Mouse (Mus musculus): ENCODE data around the gene Csdc2. TPM values are rescaled to one million over a fixed set of nuclear protein-coding genes. Genes with fewer than 3 reads are reported as not detected.

Gene Csdc2
- polyA plus RNA-seq, 1 experiment, result 0.80 TPM

GRCm38 (mm10) chr15:81951159-81951558, 14.6 kb downstream of the Csdc2 start:
- Histone ChIP-seq H3K4me1 (ENCODE audit: control insufficient read depth, insufficient read depth, low read length) (no peaks in the 10 kb centered on the region), H3K27ac (ENCODE audit: control insufficient read depth, insufficient read depth, low read depth, low read length, poor library complexity) (no peak overlapping the region), H3K4me3 (replicated peaks; ENCODE audit: control insufficient read depth, low read depth, low read length) (no peak overlapping the region)
- 89% methylated on average over 9 of the region's 9 CpGs for WGBS
- TF ChIP-seq POLR2A (IDR thresholded peaks at IDR 0.05; ENCODE audit: borderline replicate concordance, control insufficient read depth, low read depth, low read length) (no peak), CTCF (IDR thresholded peaks at IDR 0.05; ENCODE audit: control insufficient read depth, insufficient read depth, low read length) (no peak)

DNA sequence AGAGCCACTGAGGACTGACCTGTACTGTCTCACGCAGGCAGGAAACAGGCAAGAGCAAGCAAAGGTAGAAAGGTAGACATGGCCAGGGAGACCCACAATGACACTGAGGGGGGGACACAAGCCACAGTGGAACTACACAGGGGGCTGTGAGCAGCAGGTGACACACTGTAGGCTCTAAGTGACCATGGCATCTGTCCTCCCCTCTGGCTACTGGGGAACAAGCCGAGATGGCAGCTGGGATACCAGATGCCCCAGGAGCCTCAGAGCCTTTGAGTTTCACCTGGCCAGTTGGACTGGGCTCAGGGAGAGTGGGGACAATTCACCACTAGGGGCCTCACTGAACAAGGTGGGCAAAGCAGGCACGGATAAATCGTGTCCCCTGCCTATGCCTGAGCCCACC, 15.8 kb downstream of the Csdc2 start:
- Histone ChIP-seq H3K4me1 (ENCODE audit: control insufficient read depth, insufficient read depth, low read length) (no peaks in the 10 kb centered on the region), H3K27ac (ENCODE audit: control insufficient read depth, insufficient read depth, low read depth, low read length, poor library complexity) (no peak overlapping the region), H3K4me3 (replicated peaks; ENCODE audit: control insufficient read depth, low read depth, low read length) (no peak overlapping the region)
- 91% methylated on average over 4 of the region's 4 CpGs for WGBS
- TF ChIP-seq CTCF (IDR thresholded peaks at IDR 0.05; ENCODE audit: control insufficient read depth, insufficient read depth, low read length) (no peak), POLR2A (IDR thresholded peaks at IDR 0.05; ENCODE audit: borderline replicate concordance, control insufficient read depth, low read depth, low read length) (no peak)

- WGBS, result 88% methylated on average over 9 of the region's 9 CpGs
- no peak for TF ChIP-seq CTCF (IDR thresholded peaks at IDR 0.05; ENCODE audit: control insufficient read depth, insufficient read depth, low read length)
- no peak for TF ChIP-seq POLR2A (IDR thresholded peaks at IDR 0.05; ENCODE audit: borderline replicate concordance, control insufficient read depth, low read depth, low read length)
- peak overlapping the region; percentile 23; the same call in 1 of the 2 replicates for H3K27ac ChIP-seq (ENCODE audit: control insufficient read depth, insufficient read depth, low read depth, low read length, poor library complexity)
- no peak overlapping the region for H3K4me3 ChIP-seq (replicated peaks; ENCODE audit: control insufficient read depth, low read depth, low read length)
- no peaks in the 10 kb centered on the region for H3K4me1 ChIP-seq (ENCODE audit: control insufficient read depth, insufficient read depth, low read length)
These were observed 17.6 kb downstream of the Csdc2 start for GRCm38 (mm10) chr15:81954151-81954583.

DNA sequence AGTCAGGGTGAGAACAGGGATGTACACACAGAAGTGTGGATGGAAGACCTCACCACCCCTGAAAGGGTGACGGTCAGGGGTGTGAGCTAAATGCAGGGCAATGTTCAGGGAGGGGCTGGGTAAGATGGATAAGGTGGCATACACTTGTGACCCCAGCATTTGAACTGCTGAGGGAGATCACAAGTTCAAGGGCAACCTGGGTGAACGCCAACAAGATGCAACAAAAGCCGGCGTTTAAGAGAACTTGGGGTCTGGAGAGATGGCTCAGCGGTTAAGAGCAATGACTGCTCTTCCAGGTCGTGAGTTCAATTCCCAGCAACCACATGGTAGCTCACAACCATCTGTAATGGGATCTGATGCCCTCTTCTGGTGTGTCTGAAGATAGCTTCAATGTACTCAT, 18.2 kb downstream of the Csdc2 start:
- TF ChIP-seq POLR2A (IDR thresholded peaks at IDR 0.05; ENCODE audit: borderline replicate concordance, control insufficient read depth, low read depth, low read length) (no peak), CTCF (IDR thresholded peaks at IDR 0.05; ENCODE audit: control insufficient read depth, insufficient read depth, low read length) (no peak)
- Histone ChIP-seq H3K27ac (ENCODE audit: control insufficient read depth, insufficient read depth, low read depth, low read length, poor library complexity) (peak overlapping the region; percentile 23; the same call in 1 of the 2 replicates), H3K4me3 (replicated peaks; ENCODE audit: control insufficient read depth, low read depth, low read length) (no peak overlapping the region), H3K4me1 (ENCODE audit: control insufficient read depth, insufficient read depth, low read length) (no peaks in the 10 kb centered on the region)
- 88% methylated on average over 6 of the region's 6 CpGs for WGBS

- TF ChIP-seq CTCF (IDR thresholded peaks at IDR 0.05; ENCODE audit: control insufficient read depth, insufficient read depth, low read length) (no peak), POLR2A (IDR thresholded peaks at IDR 0.05; ENCODE audit: borderline replicate concordance, control insufficient read depth, low read depth, low read length) (no peak)
- 95% methylated on average over 15 of the region's 15 CpGs for whole genome bisulfite sequencing
- Histone ChIP-seq H3K4me1 (ENCODE audit: control insufficient read depth, insufficient read depth, low read length) (no peaks in the 10 kb centered on the region), H3K4me3 (replicated peaks; ENCODE audit: control insufficient read depth, low read depth, low read length) (no peak overlapping the region), H3K27ac (ENCODE audit: control insufficient read depth, insufficient read depth, low read depth, low read length, poor library complexity) (no peak overlapping the region)
These were observed 18.9 kb downstream of the Csdc2 start for GRCm38 (mm10) chr15:81955414-81955813.

DNA sequence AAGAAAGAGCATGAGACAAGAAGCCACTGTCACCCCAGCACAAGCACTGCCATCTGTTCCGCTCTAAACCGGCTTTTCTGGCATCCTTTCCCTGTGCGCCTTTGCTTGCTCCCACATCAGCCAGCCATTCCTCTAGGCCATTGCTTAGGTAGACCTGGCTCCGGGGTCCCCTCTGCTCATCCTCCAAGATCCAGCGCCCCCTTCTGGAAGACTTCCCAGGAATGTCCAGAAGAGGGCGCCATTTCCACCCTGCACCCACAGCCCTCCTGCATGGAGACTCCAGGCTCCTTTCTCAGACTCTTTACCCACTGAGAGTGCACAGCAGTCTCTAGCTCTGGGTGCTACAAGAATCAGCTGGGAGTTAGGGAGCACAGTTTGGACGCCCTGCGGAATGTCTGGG, 19.9 kb downstream of the Csdc2 start:
- H3K4me1 ChIP-seq (ENCODE audit: control insufficient read depth, insufficient read depth, low read length), result no peaks in the 10 kb centered on the region
- TF ChIP-seq CTCF (IDR thresholded peaks at IDR 0.05; ENCODE audit: control insufficient read depth, insufficient read depth, low read length) (peak; percentile 85), POLR2A (IDR thresholded peaks at IDR 0.05; ENCODE audit: borderline replicate concordance, control insufficient read depth, low read depth, low read length) (no peak)
- 64% methylated on average over 8 of the region's 8 CpGs for WGBS
- no peak overlapping the region for H3K4me3 ChIP-seq (replicated peaks; ENCODE audit: control insufficient read depth, low read depth, low read length)
- no peak overlapping the region; the same call in 1 of the 2 replicates for H3K27ac ChIP-seq (ENCODE audit: control insufficient read depth, insufficient read depth, low read depth, low read length, poor library complexity)

- Histone ChIP-seq H3K4me1 (ENCODE audit: control insufficient read depth, insufficient read depth, low read length) (no peaks in the 10 kb centered on the region), H3K27ac (ENCODE audit: control insufficient read depth, insufficient read depth, low read depth, low read length, poor library complexity) (no peak overlapping the region), H3K4me3 (replicated peaks; ENCODE audit: control insufficient read depth, low read depth, low read length) (no peak overlapping the region)
- 88% methylated on average over 11 of the region's 11 CpGs for WGBS
- TF ChIP-seq POLR2A (IDR thresholded peaks at IDR 0.05; ENCODE audit: borderline replicate concordance, control insufficient read depth, low read depth, low read length) (no peak), CTCF (IDR thresholded peaks at IDR 0.05; ENCODE audit: control insufficient read depth, insufficient read depth, low read length) (no peak)
These were observed 21.0 kb downstream of the Csdc2 start for GRCm38 (mm10) chr15:81957598-81957997.

GRCm38 (mm10) chr15:81958906-81959305, 22.3 kb downstream of the Csdc2 start:
- 35% methylated on average over 3 of the region's 3 CpGs for WGBS
- TF ChIP-seq POLR2A (IDR thresholded peaks at IDR 0.05; ENCODE audit: borderline replicate concordance, control insufficient read depth, low read depth, low read length) (no peak), CTCF (IDR thresholded peaks at IDR 0.05; ENCODE audit: control insufficient read depth, insufficient read depth, low read length) (no peak)
- peak overlapping the region; percentile 17; the same call in 1 of the 2 replicates for H3K27ac ChIP-seq (ENCODE audit: control insufficient read depth, insufficient read depth, low read depth, low read length, poor library complexity)

More at GRCm38 (mm10) chr15:81958906-81959305, 22.3 kb downstream of the Csdc2 start:
- H3K4me3 ChIP-seq (replicated peaks; ENCODE audit: control insufficient read depth, low read depth, low read length), result no peak overlapping the region
- H3K4me1 ChIP-seq (ENCODE audit: control insufficient read depth, insufficient read depth, low read length), result no peaks in the 10 kb centered on the region
